Mouse (Mus musculus): ENCODE results near the gene Slc16a5. TPM values are rescaled to one million over a fixed set of nuclear protein-coding genes. Genes with fewer than 3 reads are reported as not detected.

Slc16a5 gene
- polyA plus RNA-seq (2014; fragmentation: Nextera tagmentation; extraction: Ambion mirVana), result 1.9 and 2.5 TPM in 2 replicates

- no peak for DNase-seq (ENCODE audit: low spot score)
- peak; percentile 28 for ATAC-seq (replicated peaks; ENCODE audit: low FRiP score, low TSS enrichment, low read depth)
- H3K4me1 ChIP-seq (replicated peaks; ENCODE audit: control insufficient read depth, insufficient read depth, low read length), result peaks cover 7% of the 10 kb centered on the region
- no peaks in the 10 kb centered on the region for H3K36me3 ChIP-seq (ENCODE audit: control insufficient read depth, insufficient read depth, low read length)
- no peak within 1 kb of the TSS for H3K4me2 ChIP-seq (ENCODE audit: low read length)
- H3K27ac ChIP-seq (ENCODE audit: low read depth), result no peak within 1 kb of the TSS
- H3K9me3 ChIP-seq (ENCODE audit: control insufficient read depth, low read length), result no peaks in the 10 kb centered on the region
- H3K27me3 ChIP-seq (replicated peaks; ENCODE audit: control insufficient read depth, insufficient read depth, low read length), result no peaks in the 10 kb centered on the region
- no peak within 1 kb of the TSS for H3K4me3 ChIP-seq (ENCODE audit: low read depth, low read length)
- WGBS, result 69% methylated on average over 15 of the region's 16 CpGs
- no peak within 1 kb of the TSS for H3K9ac ChIP-seq (ENCODE audit: low read length)
Observed at GRCm38 (mm10) chr11:115462243-115462891, at the start of gene Slc16a5. TSS of gene Slc16a5 (plus strand) at chr11:115462474.

GRCm38 (mm10) chr11:115419531-115420237, 42.6 kb upstream of the Slc16a5 start, which contains the start of the genes Atp5h and Kctd2:
TSS of gene Atp5h (minus strand) at chr11:115419962.
TSS of gene Kctd2 (plus strand) at chr11:115420128.
- Histone ChIP-seq H3K36me3 (ENCODE audit: control insufficient read depth, insufficient read depth, low read length) (peaks cover 42% of the 10 kb centered on the region), H3K4me1 (replicated peaks; ENCODE audit: control insufficient read depth, insufficient read depth, low read length) (peaks cover 19% of the 10 kb centered on the region), H3K27ac (ENCODE audit: low read depth) (peak within 1 kb of the TSS; percentile 74), H3K9ac (ENCODE audit: low read length) (peak within 1 kb of the TSS; percentile 88), H3K27me3 (replicated peaks; ENCODE audit: control insufficient read depth, insufficient read depth, low read length) (no peaks in the 10 kb centered on the region), H3K9me3 (ENCODE audit: control insufficient read depth, low read length) (no peaks in the 10 kb centered on the region), H3K4me2 (ENCODE audit: low read length) (peak within 1 kb of the TSS; percentile 84), H3K4me3 (ENCODE audit: low read depth, low read length) (peak within 1 kb of the TSS; percentile 78)
- WGBS, result under 1% methylated on average over 52 of the region's 56 CpGs
- peak; percentile 87 for DNase-seq (ENCODE audit: low spot score)
- peak; percentile 97 for ATAC-seq (replicated peaks; ENCODE audit: low FRiP score, low TSS enrichment, low read depth)

- WGBS, result 2% methylated on average over 38 of the region's 45 CpGs
- H3K9ac ChIP-seq (ENCODE audit: low read length), result peak overlapping the region; percentile 88
- H3K9me3 ChIP-seq (ENCODE audit: control insufficient read depth, low read length), result no peaks in the 10 kb centered on the region
- DNase-seq (ENCODE audit: low spot score), result peak; percentile 79
- peaks cover 19% of the 10 kb centered on the region for H3K4me1 ChIP-seq (replicated peaks; ENCODE audit: control insufficient read depth, insufficient read depth, low read length)
- peak overlapping the region; percentile 74 for H3K27ac ChIP-seq (ENCODE audit: low read depth)
- peak; percentile 76 for ATAC-seq (replicated peaks; ENCODE audit: low FRiP score, low TSS enrichment, low read depth)
- peak overlapping the region; percentile 69 for H3K4me2 ChIP-seq (ENCODE audit: low read length)
- H3K36me3 ChIP-seq (ENCODE audit: control insufficient read depth, insufficient read depth, low read length), result peaks cover 42% of the 10 kb centered on the region
- H3K4me3 ChIP-seq (ENCODE audit: low read depth, low read length), result peak overlapping the region; percentile 78
- no peaks in the 10 kb centered on the region for H3K27me3 ChIP-seq (replicated peaks; ENCODE audit: control insufficient read depth, insufficient read depth, low read length)
Observed at GRCm38 (mm10) chr11:115420336-115421190, 41.7 kb upstream of the Slc16a5 start.

GRCm38 (mm10) chr11:115421328-115421727, 40.9 kb upstream of the Slc16a5 start:
- no peak for DNase-seq (ENCODE audit: low spot score)

GRCm38 (mm10) chr11:115421972-115422371, 40.3 kb upstream of the Slc16a5 start:
- H3K9ac ChIP-seq (ENCODE audit: low read length), result no peak overlapping the region
- no peak overlapping the region for H3K27ac ChIP-seq (ENCODE audit: low read depth)
- H3K4me1 ChIP-seq (replicated peaks; ENCODE audit: control insufficient read depth, insufficient read depth, low read length), result peaks cover 19% of the 10 kb centered on the region
- H3K4me3 ChIP-seq (ENCODE audit: low read depth, low read length), result no peak overlapping the region
- peaks cover 42% of the 10 kb centered on the region for H3K36me3 ChIP-seq (ENCODE audit: control insufficient read depth, insufficient read depth, low read length)
- H3K27me3 ChIP-seq (replicated peaks; ENCODE audit: control insufficient read depth, insufficient read depth, low read length), result no peaks in the 10 kb centered on the region
- DNase-seq (ENCODE audit: low spot score) (no peak), ATAC-seq (replicated peaks; ENCODE audit: low FRiP score, low TSS enrichment, low read depth) (no peak)
- no peaks in the 10 kb centered on the region for H3K9me3 ChIP-seq (ENCODE audit: control insufficient read depth, low read length)
- no peak overlapping the region for H3K4me2 ChIP-seq (ENCODE audit: low read length)
- WGBS, result 90% methylated on average over 16 of the region's 16 CpGs

More at GRCm38 (mm10) chr11:115421328-115421727, 40.9 kb upstream of the Slc16a5 start:
- H3K27me3 ChIP-seq (replicated peaks; ENCODE audit: control insufficient read depth, insufficient read depth, low read length), result no peaks in the 10 kb centered on the region
- H3K9ac ChIP-seq (ENCODE audit: low read length), result peak overlapping the region; percentile 88; the same call in 1 of the 2 replicates
- H3K27ac ChIP-seq (ENCODE audit: low read depth), result no peak overlapping the region
- peak overlapping the region; percentile 78 for H3K4me3 ChIP-seq (ENCODE audit: low read depth, low read length)
- H3K4me1 ChIP-seq (replicated peaks; ENCODE audit: control insufficient read depth, insufficient read depth, low read length), result peaks cover 19% of the 10 kb centered on the region
- no peak for ATAC-seq (replicated peaks; ENCODE audit: low FRiP score, low TSS enrichment, low read depth)
- peak overlapping the region; percentile 69 for H3K4me2 ChIP-seq (ENCODE audit: low read length)
- peaks cover 42% of the 10 kb centered on the region for H3K36me3 ChIP-seq (ENCODE audit: control insufficient read depth, insufficient read depth, low read length)
- no peaks in the 10 kb centered on the region for H3K9me3 ChIP-seq (ENCODE audit: control insufficient read depth, low read length)
- WGBS, result 41% methylated on average over 1 of the region's 1 CpGs

GRCm38 (mm10) chr11:115423091-115423490, 39.2 kb upstream of the Slc16a5 start:
- 78% methylated on average over 3 of the region's 3 CpGs for WGBS
- ATAC-seq (replicated peaks; ENCODE audit: low FRiP score, low TSS enrichment, low read depth) (no peak), DNase-seq (ENCODE audit: low spot score) (no peak)
- Histone ChIP-seq H3K4me1 (replicated peaks; ENCODE audit: control insufficient read depth, insufficient read depth, low read length) (peaks cover 19% of the 10 kb centered on the region), H3K27ac (ENCODE audit: low read depth) (no peak overlapping the region), H3K27me3 (replicated peaks; ENCODE audit: control insufficient read depth, insufficient read depth, low read length) (no peaks in the 10 kb centered on the region), H3K4me2 (ENCODE audit: low read length) (no peak overlapping the region), H3K9me3 (ENCODE audit: control insufficient read depth, low read length) (no peaks in the 10 kb centered on the region), H3K4me3 (ENCODE audit: low read depth, low read length) (no peak overlapping the region), H3K36me3 (ENCODE audit: control insufficient read depth, insufficient read depth, low read length) (peaks cover 37% of the 10 kb centered on the region), H3K9ac (ENCODE audit: low read length) (no peak overlapping the region)

GRCm38 (mm10) chr11:115424666-115425065, 37.6 kb upstream of the Slc16a5 start:
- H3K4me3 ChIP-seq (ENCODE audit: low read depth, low read length), result no peak overlapping the region
- peaks cover 47% of the 10 kb centered on the region for H3K36me3 ChIP-seq (ENCODE audit: control insufficient read depth, insufficient read depth, low read length)
- no peak overlapping the region for H3K4me2 ChIP-seq (ENCODE audit: low read length)
- H3K9me3 ChIP-seq (ENCODE audit: control insufficient read depth, low read length), result no peaks in the 10 kb centered on the region
- H3K27me3 ChIP-seq (replicated peaks; ENCODE audit: control insufficient read depth, insufficient read depth, low read length), result no peaks in the 10 kb centered on the region
- ATAC-seq (replicated peaks; ENCODE audit: low FRiP score, low TSS enrichment, low read depth) (no peak), DNase-seq (ENCODE audit: low spot score) (no peak)
- WGBS, result 79% methylated on average over 7 of the region's 7 CpGs
- H3K4me1 ChIP-seq (replicated peaks; ENCODE audit: control insufficient read depth, insufficient read depth, low read length), result peaks cover 10% of the 10 kb centered on the region
- H3K9ac ChIP-seq (ENCODE audit: low read length), result no peak overlapping the region
- no peak overlapping the region for H3K27ac ChIP-seq (ENCODE audit: low read depth)

GRCm38 (mm10) chr11:115425671-115426070, 36.6 kb upstream of the Slc16a5 start:
- DNase-seq (ENCODE audit: low spot score) (no peak), ATAC-seq (replicated peaks; ENCODE audit: low FRiP score, low TSS enrichment, low read depth) (no peak)
- Histone ChIP-seq H3K9ac (ENCODE audit: low read length) (no peak overlapping the region), H3K9me3 (ENCODE audit: control insufficient read depth, low read length) (no peaks in the 10 kb centered on the region), H3K4me3 (ENCODE audit: low read depth, low read length) (no peak overlapping the region), H3K4me1 (replicated peaks; ENCODE audit: control insufficient read depth, insufficient read depth, low read length) (peaks cover 10% of the 10 kb centered on the region), H3K36me3 (ENCODE audit: control insufficient read depth, insufficient read depth, low read length) (peaks cover 57% of the 10 kb centered on the region), H3K27ac (ENCODE audit: low read depth) (no peak overlapping the region), H3K27me3 (replicated peaks; ENCODE audit: control insufficient read depth, insufficient read depth, low read length) (no peaks in the 10 kb centered on the region), H3K4me2 (ENCODE audit: low read length) (no peak overlapping the region)
- WGBS, result 93% methylated on average over 6 of the region's 6 CpGs

Data from intestine, embryonic 14.5 days (tissue).